ENCODE assay signal across 8 mouse cellular contexts in the genomic region with DNA sequence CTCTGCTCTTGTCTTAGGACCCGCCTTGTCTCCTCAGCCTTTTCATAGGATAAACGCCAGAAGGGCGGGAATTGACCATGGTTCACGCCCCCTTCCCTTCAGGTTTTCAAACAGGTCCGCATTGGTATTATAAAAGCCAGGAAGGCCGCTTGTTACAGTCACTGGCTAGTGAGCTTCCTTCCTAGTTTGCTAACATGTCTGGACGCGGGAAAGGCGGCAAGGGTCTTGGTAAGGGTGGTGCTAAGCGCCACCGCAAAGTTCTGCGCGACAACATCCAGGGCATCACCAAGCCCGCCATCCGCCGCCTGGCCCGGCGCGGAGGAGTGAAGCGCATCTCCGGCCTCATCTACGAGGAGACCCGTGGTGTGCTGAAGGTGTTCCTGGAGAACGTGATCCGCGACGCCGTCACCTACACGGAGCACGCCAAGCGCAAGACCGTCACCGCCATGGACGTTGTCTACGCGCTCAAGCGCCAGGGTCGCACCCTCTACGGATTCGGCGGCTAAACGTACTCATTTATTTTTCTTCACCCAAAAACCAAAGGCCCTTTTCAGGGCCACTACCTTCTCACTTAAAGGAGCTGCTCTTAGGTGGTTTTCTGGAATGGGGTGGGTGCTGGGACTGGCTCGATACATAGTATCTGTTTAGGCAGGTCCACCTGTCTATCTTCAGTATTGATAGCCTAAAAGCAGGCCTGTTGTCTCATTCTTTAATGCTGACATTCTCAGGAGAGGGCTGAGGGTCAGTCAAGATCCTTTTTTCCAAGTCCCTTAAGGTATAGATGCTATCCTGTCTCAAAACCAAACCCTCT. TPM values are rescaled to one million over a fixed set of nuclear protein-coding genes. Genes with fewer than 3 reads are reported as not detected.
DNase-seq lines count a peak whose midpoint lies in the region; ATAC-seq lines count a peak whose summit lies in the region.

A gene (plus strand): TSS at position 191 of the 811 bp plus-strand sequence.

- H3K4me2 ChIP-seq in heart, embryonic 15.5 days = peak within 1 kb of the TSS; percentile 79
- peak within 1 kb of the TSS; percentile 74 for H3K4me2 ChIP-seq in liver, embryonic 15.5 days
- peak within 1 kb of the TSS; percentile 65 for H3K4me2 ChIP-seq in neural tube, embryonic 12.5 days (replicated peaks)

- H3K4me1 ChIP-seq in forebrain, embryonic 10.5 days = peaks cover 60% of the 10 kb centered on the region
- peaks cover 33% of the 10 kb centered on the region for H3K4me1 ChIP-seq in heart, embryonic 15.5 days (replicated peaks)
- peaks cover 65% of the 10 kb centered on the region for H3K4me1 ChIP-seq in liver, embryonic 15.5 days (replicated peaks)
- H3K4me1 ChIP-seq in neural tube, embryonic 12.5 days = peaks cover 30% of the 10 kb centered on the region

- H3K4me3 ChIP-seq in forebrain, embryonic 10.5 days = peak within 1 kb of the TSS; percentile 61
- peak within 1 kb of the TSS; percentile 57 for H3K4me3 ChIP-seq in heart, embryonic 15.5 days
- peak within 1 kb of the TSS; percentile 60 for H3K4me3 ChIP-seq in liver, embryonic 15.5 days (replicated peaks)
- peak within 1 kb of the TSS; percentile 34 for H3K4me3 ChIP-seq in neural tube, embryonic 12.5 days

- WGBS in forebrain, embryonic 10.5 days = under 1% methylated on average over 43 of the region's 43 CpGs
- under 1% methylated on average over 43 of the region's 43 CpGs for WGBS in heart, embryonic 15.5 days
- WGBS in liver, embryonic 15.5 days (ENCODE audit: insufficient replicate concordance) = under 1% methylated on average over 43 of the region's 43 CpGs
- WGBS in neural tube, embryonic 12.5 days = under 1% methylated on average over 43 of the region's 43 CpGs

- H3K36me3 ChIP-seq in forebrain, embryonic 10.5 days (replicated peaks) = no peaks in the 10 kb centered on the region
- H3K36me3 ChIP-seq in heart, embryonic 15.5 days = no peaks in the 10 kb centered on the region
- no peaks in the 10 kb centered on the region for H3K36me3 ChIP-seq in liver, embryonic 15.5 days (replicated peaks)
- no peaks in the 10 kb centered on the region for H3K36me3 ChIP-seq in neural tube, embryonic 12.5 days

- H3K27ac ChIP-seq in forebrain, embryonic 10.5 days = peak within 1 kb of the TSS; percentile 94
- peak within 1 kb of the TSS; percentile 79 for H3K27ac ChIP-seq in heart, embryonic 15.5 days
- peak within 1 kb of the TSS; percentile 97 for H3K27ac ChIP-seq in liver, embryonic 15.5 days (replicated peaks)
- peak within 1 kb of the TSS; percentile 27 for H3K27ac ChIP-seq in neural tube, embryonic 12.5 days

- peak; percentile 97 for DNase-seq in c-Kit-positive CD71-negative TER-119-negative erythroid progenitor cells, embryonic 14.5 days (ENCODE audit: low read depth)
- DNase-seq in forebrain, embryonic 10.5 days (ENCODE audit: extremely low spot score, low spot score) = peak; percentile 95
- peak; percentile 93 to 98 for DNase-seq in kidney, postnatal 36 days
- peak; percentile 98 for DNase-seq in telencephalon, adult 2 months (ENCODE audit: low read depth, low spot score)

- peak within 1 kb of the TSS; percentile 66 for H3K9ac ChIP-seq in heart, embryonic 15.5 days
- peak within 1 kb of the TSS; percentile 78 for H3K9ac ChIP-seq in liver, embryonic 15.5 days
- peak within 1 kb of the TSS; percentile 56 for H3K9ac ChIP-seq in neural tube, embryonic 12.5 days

- no peaks in the 10 kb centered on the region for H3K27me3 ChIP-seq in forebrain, embryonic 10.5 days (ENCODE audit: poor library complexity, severe bottlenecking)
- H3K27me3 ChIP-seq in heart, embryonic 15.5 days = no peaks in the 10 kb centered on the region
- no peaks in the 10 kb centered on the region for H3K27me3 ChIP-seq in liver, embryonic 15.5 days
- H3K27me3 ChIP-seq in neural tube, embryonic 12.5 days (replicated peaks) = no peaks in the 10 kb centered on the region

- no peaks in the 10 kb centered on the region for H3K9me3 ChIP-seq in forebrain, embryonic 10.5 days
- H3K9me3 ChIP-seq in heart, embryonic 15.5 days (replicated peaks) = no peaks in the 10 kb centered on the region
- no peaks in the 10 kb centered on the region for H3K9me3 ChIP-seq in liver, embryonic 15.5 days (replicated peaks)
- no peaks in the 10 kb centered on the region for H3K9me3 ChIP-seq in neural tube, embryonic 12.5 days

- peak; percentile 71 for ATAC-seq in CD4-positive, CD25-positive, alpha-beta regulatory T cell, adult 4 months
- peak; percentile 84 for ATAC-seq in heart, embryonic 15.5 days (replicated peaks; ENCODE audit: insufficient number of reproducible peaks, insufficient read depth, low FRiP score, low read depth)
- peak; percentile 80 for ATAC-seq in liver, embryonic 15.5 days (ENCODE audit: insufficient read depth)
- ATAC-seq in neural tube, embryonic 12.5 days (ENCODE audit: low FRiP score, low read depth) = peak; percentile 86

RNA-seq across cellular contexts. Expression of the gene that starts here (rescaled TPM):
- 10 to 100 TPM; 20.2 to 22.9 TPM for polyA plus RNA-seq in CD4-positive, CD25-positive, alpha-beta regulatory T cell, adult 4 months (2017; shearing (Covaris generic))
- 112 and 119 TPM in 2 replicates for polyA plus RNA-seq in forebrain, embryonic 10.5 days (2016; fragmentation: Nextera tagmentation; extraction: Ambion mirVana)
- 48.2 and 53.2 TPM in 2 replicates for polyA plus RNA-seq in heart, embryonic 15.5 days (2015; fragmentation: Nextera tagmentation; extraction: Ambion mirVana)
- polyA plus RNA-seq in liver, embryonic 15.5 days (2015; fragmentation: Nextera tagmentation; extraction: Ambion mirVana) = 125 and 146 TPM in 2 replicates
- 65.8 and 97.5 TPM in 2 replicates for polyA plus RNA-seq in neural tube, embryonic 12.5 days (2016; fragmentation: Nextera tagmentation; extraction: Ambion mirVana)

Comparison
In these comparisons a context has a peak if more than half of its experiments do, and no peak if none do; other contexts are left out.
1. Peak in every context shown above with its lines: DNase-seq, ATAC-seq, H3K4me3 ChIP-seq and H3K27ac ChIP-seq.
2. H3K27ac ChIP-seq: peak in every context shown above with its lines; median percentile 97 in liver, embryonic 15.5 days; 94 in forebrain, embryonic 10.5 days; 79 in heart, embryonic 15.5 days; 27 in neural tube, embryonic 12.5 days.